Mouse (Mus musculus) G1E-ER4 (cell line): ENCODE results near the gene Tmem132d. TPM values are rescaled to one million over a fixed set of nuclear protein-coding genes. Genes with fewer than 3 reads are reported as not detected.

Experiments
- GATA1 ChIP-seq: IDR thresholded peaks from one replicate; pipeline ENCODE4 v1.8.0; 2012; ENCODE audit warnings: low read length, inconsistent platforms
- polyA plus RNA-seq: library from polyadenylated mRNA; stranded (reverse); fragments of >175 nt; gene quantifications from 2 replicates; pipeline ENCODE4 v1.2.3, GENCODE M21; 2012

The Tmem132d gene
- polyA plus RNA-seq, 1 experiment, result not detected

DNA sequence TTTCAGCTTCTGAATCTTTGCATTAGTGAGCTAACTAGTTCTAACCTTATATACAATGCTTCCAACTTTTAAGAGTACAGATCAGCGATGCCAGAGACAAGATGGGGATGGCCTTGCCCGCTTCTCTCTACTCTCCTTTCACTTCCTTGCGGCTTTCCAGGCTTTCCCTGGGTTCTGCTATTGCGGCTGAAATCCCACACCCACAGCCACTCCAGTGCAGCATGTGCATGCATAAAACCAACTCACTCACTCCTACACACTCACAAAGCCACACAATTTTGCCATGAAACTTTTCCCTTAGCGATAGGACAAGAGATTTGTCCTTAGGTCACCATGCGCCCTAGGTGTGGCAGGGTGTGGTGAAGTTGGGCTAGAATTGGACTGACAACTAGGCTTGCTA lies 567.7 kb downstream of the Tmem132d start:
- no peak for TF ChIP-seq GATA1

DNA sequence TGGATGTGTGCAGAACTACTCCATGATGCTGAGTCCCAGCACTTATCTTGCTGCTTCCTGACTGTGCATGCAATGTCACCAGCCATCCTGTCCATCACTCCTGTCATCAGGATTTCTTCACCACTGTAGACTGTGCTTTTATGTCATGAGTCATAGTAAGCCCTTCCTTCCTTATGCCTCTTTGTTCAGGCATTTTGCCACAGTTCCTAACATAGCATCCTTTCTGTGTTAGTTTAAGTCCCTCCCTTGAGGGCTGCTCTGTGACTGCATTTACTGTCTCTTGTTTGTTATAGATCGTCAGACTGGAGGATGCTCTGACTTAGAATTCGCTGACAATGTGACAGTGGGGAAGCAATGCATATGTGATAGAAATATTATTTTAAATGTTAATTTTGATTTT lies 573.2 kb downstream of the Tmem132d start:
- TF ChIP-seq GATA1, result no peak

DNA sequence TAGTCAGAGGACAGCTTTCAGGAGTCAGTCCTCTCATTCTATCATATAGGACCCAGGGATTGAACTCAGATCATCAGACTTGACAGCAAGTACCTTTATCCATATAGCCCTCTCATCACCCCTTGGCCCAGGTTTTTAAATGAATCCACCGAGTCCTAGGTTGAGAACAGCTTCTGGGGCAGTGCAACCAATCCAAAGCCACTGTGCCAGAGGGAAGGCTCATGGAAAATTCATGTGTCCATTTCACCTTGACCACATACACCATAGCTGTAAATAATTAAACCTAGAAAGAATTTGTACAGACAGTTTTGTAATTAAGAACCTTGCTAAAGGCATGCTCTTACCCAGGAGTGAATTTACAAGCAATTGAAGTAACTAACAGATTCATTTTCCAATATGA lies 580.6 kb downstream of the Tmem132d start:
- TF ChIP-seq GATA1, result no peak

DNA sequence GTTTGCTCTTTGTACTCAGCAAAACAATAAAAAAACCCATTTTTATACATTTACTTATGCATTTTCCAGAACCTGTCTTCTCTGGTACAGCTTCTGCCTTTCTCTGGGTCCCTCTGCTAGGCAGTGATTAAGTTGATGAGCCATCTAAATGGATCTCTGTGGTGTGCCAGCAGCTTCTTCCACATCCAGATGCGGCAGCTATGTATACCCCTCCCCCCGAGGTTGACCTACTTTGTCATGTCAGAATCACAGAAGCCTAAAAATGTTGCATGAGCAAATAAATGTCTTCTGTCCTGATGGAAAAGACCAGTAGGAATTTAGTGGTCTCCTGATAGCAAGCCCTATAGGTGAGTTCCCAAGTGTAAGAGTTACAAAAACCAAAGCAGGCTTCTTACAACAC lies 601.1 kb downstream of the Tmem132d start:
- no peak for TF ChIP-seq GATA1

DNA sequence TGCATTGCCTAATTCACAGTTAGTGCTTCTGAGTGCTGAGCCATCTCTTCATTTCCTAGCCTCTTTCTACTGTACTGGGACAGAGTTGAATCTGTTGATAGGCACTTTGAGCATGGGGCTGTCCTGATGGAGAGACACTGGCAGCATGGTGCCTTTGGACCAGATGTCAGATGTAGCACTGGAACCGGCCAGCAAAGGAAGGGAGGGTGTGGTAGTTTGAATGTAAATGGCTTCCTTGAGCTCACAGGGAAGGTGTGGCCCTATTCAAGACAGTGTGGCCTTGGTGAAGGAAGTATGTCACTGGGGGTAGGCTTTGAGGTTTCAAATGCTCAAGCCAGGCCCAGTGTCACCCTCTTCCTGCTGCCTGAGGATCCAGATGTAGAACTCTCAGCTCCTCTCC lies 602.0 kb downstream of the Tmem132d start:
- no peak for TF ChIP-seq GATA1

DNA sequence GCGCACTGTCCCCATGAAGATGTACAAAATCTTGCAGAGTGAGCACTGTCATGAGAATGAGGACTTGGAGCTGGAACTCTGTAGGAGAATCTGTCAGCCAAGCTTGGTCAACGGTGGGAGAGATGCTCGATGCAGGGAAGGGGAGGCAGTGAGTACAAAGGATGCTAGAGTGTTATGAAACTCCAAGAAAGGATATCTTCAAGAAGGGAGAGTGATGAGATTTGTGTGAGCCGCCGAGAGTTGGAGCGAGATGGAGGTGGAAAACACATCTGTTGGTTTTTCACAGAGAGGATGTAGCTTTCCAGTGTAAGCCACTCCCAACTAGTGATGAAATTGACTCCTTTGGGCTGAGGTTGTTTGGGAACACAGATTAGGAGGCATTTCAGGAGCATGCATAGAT lies 604.1 kb downstream of the Tmem132d start:
- no peak for TF ChIP-seq GATA1

DNA sequence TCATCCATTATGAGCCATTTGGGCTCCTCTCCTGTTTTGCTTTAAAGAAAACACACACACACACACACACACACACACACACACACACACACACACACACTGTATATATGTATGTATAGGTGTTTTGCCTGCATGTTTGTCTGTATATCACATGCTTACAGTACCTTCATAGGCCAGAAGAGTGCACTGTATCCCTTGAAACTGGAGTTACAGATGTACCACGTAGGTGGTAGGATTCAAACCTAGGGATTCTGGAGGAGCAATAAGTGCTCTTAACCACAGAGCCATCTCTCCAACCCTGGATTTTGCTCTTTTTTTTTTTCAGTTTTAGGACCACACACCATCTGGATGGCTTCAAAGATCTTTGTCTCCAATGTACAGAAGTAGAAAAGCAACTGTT lies 610.9 kb downstream of the Tmem132d start:
- no peak for TF ChIP-seq GATA1

DNA sequence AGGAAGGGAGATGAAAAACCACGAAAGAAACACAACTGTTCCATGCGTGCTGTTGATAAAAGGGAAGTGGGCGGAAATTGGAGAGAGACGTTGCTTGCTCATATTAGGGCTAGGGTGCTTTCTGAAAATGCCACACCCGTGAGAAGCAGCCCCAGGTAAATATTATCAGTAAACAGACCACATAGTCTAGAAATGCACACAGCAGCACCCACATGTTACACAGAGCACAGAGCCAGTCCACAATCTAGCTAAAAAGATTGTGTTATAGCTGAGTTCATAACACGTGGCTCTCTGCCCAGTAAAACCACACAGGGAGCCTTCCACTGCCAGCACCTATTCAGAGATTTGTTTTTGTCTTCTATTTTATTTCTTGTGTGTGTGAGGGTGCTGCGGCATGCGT lies 617.6 kb downstream of the Tmem132d start:
- no peak for TF ChIP-seq GATA1

DNA sequence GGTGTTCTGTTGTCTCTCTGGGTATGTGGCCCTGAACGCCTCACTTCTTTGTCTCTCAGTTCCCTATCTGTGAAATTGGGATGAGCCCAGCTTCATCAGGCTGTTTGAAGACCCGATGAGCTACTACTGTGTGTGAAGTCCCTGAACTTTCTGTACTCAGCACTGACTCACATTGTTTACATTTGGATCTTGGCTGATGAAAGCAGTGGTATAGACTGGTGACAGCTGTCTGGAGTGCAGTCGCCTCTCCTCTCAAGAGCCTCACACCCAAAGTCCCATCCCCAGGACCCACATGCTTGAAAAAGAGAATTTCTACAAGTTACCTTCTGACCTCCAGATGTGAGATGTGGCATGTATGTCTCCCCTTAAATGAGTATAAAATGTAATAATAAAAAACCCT lies 625.5 kb downstream of the Tmem132d start:
- TF ChIP-seq GATA1, result no peak

DNA sequence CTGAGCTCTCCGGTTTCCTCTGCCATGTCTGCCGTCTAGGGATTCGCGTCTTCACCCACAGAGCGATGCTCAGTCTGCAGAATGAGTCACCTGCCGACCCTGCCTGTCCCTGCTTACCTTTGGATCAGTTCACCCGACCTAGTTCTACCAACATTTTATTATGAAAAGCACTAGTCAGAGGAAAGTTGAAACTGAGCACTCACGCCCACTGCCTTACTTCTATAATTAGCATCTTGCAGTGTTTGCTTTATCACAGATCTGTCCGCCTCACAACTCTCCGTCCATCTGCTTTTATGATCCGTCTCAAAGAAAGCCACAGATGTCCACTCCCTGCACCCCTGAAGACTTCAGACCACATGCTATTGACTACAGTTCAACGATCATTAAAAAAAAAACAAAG lies 626.0 kb downstream of the Tmem132d start:
- TF ChIP-seq GATA1, result no peak

DNA sequence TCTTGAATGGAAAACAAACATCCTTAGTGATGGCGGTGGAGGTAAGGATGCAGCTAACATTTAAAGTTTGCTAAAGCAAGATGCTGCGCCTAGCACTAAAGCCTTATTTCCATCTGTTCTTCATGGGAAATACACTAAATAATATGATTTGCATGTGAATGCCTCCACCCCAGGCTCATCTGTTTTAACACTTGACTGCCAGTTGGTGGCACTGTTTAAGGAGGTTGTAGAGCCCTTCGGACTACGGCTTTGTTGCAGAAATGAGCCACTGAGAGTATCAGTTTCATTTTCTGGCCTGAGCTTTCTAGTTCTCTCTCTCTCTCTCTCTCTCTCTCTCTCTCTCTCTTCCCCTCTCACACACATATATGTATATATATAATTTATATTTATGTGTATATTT lies 632.0 kb downstream of the Tmem132d start:
- no peak for TF ChIP-seq GATA1

DNA sequence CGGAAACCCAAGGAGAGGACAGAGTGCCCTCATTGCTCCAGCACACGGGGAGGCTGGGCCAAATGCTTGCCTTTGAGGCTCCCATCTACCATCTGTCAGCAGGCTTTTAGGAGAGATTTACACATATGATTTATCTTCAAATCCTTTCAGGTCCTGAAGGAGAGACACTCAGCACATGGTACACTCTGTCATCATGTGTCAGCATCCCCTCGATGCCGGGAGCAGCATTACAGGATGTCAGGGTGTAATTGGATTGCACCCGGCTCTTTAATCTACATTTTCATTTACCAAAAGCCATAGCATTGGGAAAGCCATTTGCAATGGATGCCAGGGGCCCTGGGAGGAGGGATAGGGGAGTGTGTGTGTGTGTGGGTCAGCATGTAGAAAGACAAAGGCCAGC lies 651.7 kb downstream of the Tmem132d start:
- TF ChIP-seq GATA1, result no peak

DNA sequence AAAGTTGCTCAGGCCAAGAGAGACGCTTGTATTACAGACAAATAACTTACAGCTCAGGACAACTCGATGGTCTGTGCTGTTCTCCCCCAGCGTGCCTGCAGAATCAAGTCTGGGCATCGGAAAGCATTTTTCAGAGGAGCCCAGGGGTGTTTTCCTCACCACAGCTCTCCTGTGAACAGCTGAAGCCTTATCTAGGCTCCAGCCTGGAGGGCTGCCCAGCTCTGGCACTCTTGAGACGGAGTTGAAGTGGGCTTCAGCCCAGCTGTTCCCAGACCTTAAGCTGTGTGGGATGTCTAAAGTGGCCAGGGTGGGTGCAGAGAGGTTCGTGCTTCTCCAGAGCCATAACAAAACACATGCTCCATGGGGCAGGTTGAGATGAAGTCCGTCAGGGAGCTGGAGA lies 657.1 kb downstream of the Tmem132d start:
- no peak for TF ChIP-seq GATA1

DNA sequence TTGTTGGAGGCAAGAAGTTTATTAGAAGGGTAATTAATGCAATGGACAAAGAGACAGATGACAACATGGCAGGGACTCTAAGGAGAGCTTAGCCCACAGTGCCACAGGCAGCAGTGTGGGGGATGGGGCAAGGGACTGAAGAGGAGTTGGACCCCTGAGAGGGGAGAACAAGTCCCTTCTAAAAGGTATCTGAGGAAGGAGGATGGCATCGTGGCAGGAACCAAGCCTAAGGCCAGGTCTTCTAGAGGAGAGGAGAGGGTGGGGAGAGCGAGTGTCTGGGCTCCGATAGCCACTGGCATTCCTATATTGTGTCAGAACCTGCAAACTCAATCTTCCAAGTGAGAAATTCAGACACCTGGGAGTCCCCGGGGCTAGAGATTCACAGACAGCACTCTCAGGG lies 674.3 kb downstream of the Tmem132d start:
- no peak for TF ChIP-seq GATA1

DNA sequence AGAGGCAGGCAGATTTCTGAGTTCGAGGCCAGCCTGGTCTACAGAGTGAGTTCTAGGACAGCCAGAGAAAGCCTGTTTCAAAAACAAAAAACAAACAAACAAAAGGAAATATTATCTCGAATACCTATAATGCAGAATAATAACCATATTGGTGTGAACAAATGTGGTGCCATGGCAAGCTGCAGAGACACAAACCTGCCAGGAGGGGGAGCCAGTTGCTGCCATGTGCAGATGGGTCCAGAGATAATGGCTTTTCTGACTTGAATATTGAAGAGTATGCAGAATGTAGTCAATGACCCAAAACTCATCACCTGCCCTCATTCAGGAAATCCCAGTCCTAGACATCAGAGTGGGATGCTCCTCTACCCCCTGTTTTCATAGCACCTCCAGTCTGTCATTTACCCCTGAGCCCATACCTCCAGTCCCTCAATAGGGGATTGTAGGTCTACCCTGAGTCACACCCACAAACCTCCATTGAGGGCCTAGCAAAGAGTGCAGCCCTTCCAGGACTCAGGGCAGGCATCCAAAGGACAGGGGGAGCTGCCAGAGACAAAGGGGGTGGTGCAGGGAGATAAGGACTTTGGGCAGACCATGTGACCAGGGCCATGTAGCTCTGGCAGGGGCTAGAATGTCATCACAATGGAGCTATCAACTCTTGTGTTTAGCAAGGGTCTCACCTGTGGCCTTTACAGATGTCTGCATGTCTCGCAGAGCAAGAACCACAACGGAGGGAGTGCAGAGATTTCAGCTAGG lies 676.0 kb downstream of the Tmem132d start:
- TF ChIP-seq GATA1, result no peak

DNA sequence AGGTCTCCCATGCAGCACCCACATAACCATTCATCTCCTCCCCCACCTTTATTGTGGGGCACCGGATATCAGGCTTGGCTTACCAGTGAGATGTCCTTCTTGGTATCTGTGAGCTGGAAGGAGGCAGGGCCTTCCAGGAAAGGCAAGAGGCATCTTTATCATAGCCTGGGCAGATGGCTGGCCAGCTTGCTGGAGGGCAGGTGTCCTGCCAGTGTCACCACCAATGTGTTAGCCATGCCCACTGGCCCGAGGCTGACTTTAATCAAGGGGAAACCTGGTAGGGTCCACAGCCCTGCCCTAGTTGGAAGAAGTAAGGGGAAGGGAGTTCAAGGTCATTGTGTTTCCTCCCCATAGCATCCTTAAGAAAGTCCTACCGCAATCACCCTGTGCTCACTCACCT lies 676.9 kb downstream of the Tmem132d start:
- no peak for TF ChIP-seq GATA1

DNA sequence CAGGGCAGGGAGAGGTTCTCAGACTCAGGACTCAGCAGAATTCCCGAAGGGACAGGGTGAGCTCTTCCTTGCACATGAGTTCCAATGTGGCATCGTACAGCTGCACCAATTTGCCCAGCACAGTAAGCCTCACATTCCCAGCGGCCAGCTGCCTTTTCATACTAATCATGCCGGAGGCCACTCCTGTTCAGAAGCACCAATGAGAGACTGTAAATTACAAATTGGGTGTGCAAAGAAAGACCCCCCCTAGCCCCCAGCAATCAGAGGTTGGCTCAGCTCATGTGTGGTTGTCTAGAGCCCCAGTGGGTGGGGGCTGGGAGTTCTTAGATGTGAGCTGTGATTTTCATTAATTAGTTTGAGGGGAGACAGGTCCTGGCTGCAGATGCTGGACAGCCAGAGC lies 677.3 kb downstream of the Tmem132d start:
- no peak for TF ChIP-seq GATA1
